Mouse (Mus musculus): Measurements from ENCODE around the gene Capn2. TPM values are rescaled to one million over a fixed set of nuclear protein-coding genes. Genes with fewer than 3 reads are reported as not detected.

The Capn2 gene
- total and polyA plus RNA-seq, 3 experiments: 10.6 to 19.3 TPM; not detected in 1

DNA sequence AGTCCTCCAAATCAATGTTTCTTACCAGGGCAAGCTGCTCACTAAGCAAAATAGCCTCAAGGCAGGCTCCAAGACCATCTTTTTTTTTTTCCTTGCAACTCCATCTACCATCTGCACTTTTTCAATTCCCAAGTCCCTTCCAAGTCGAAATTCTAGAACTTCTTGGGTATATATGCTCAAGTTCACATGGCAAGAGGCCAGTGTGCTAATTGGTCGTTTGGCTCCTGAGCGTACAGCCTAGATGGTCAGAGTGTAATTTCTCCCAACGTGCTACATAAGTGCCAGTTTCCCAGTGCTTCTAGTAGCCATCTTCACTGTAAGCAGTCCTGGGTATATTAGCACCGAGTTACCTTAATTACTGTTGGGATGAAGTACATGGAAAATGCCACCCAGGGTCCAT, 5.6 kb upstream of the Capn2 start:
- no peak for DNase-seq (ENCODE audit: low read depth, low spot score)
- Histone ChIP-seq H3K4me3 (ENCODE audit: control insufficient read depth in 1 of 2, insufficient read depth in 1 of 2, low read depth in 2 of 2, low read length in 2 of 2) (no peak overlapping the region), H3K9ac (ENCODE audit: control insufficient read depth, low read depth, low read length, poor library complexity, severe bottlenecking) (no peak overlapping the region), H3K4me1 (ENCODE audit: control insufficient read depth in 1 of 2, insufficient read depth in 2 of 2, low read length in 2 of 2) (peaks cover 9 to 60% of the 10 kb centered on the region in 2 experiments), H3K27me3 (ENCODE audit: control insufficient read depth in 1 of 2, insufficient read depth in 2 of 2, low read length in 2 of 2) (no peaks in the 10 kb centered on the region), H3K36me3 (ENCODE audit: control insufficient read depth in 1 of 2, insufficient read depth in 2 of 2, low read length in 2 of 2) (peaks cover 0 to 10% of the 10 kb centered on the region in 2 experiments; a peak in 2 of 4 replicates), H3K27ac (ENCODE audit: control insufficient read depth, low read depth, low read length) (no peak overlapping the region), H3K9me3 (replicated peaks; ENCODE audit: insufficient read depth, low read length) (no peaks in the 10 kb centered on the region), H3K79me2 (ENCODE audit: control insufficient read depth, insufficient read depth, low read length, poor library complexity) (no peaks in the 10 kb centered on the region)
- TF ChIP-seq MEF2A (IDR thresholded peaks at IDR 0.05; ENCODE audit: extremely low read depth, insufficient replicate concordance, low read depth, low read length, poor library complexity, severe bottlenecking): no peak
- TF ChIP-seq MYC (IDR thresholded peaks at IDR 0.05; ENCODE audit: low read depth, low read length): no peak
- no peak for TF ChIP-seq SMC3 (IDR thresholded peaks at IDR 0.05; ENCODE audit: low read depth, low read length)
- TF ChIP-seq SIN3A (IDR thresholded peaks at IDR 0.05; ENCODE audit: low read length): no peak
- TF ChIP-seq UBTF (IDR thresholded peaks at IDR 0.05; ENCODE audit: borderline replicate concordance, insufficient read depth, low read depth, low read length): no peak
- TF ChIP-seq MAZ (IDR thresholded peaks at IDR 0.05; ENCODE audit: low read depth, low read length): no peak
- no peak for TF ChIP-seq JUND (IDR thresholded peaks at IDR 0.05; ENCODE audit: low read depth, low read length)
- TF ChIP-seq TBP (IDR thresholded peaks at IDR 0.05; ENCODE audit: low read depth, low read length): no peak
- no peak for TF ChIP-seq KAT2A (conservative IDR thresholded peaks at IDR 0.05; ENCODE audit: low read depth, low read length)
- no peak for TF ChIP-seq POLR2AphosphoS5 (IDR thresholded peaks at IDR 0.05; ENCODE audit: borderline replicate concordance, low read depth, low read length)
- no peak for TF ChIP-seq EP300 (IDR thresholded peaks at IDR 0.05; ENCODE audit: low read depth in 1 of 2, low read length in 2 of 2)
- TF ChIP-seq ELF1 (IDR thresholded peaks at IDR 0.05; ENCODE audit: low read depth, low read length): no peak
- no peak for TF ChIP-seq E2F4 (IDR thresholded peaks at IDR 0.05; ENCODE audit: borderline replicate concordance, low read depth, low read length)
- TF ChIP-seq ZC3H11A (IDR thresholded peaks at IDR 0.05; ENCODE audit: low read depth, low read length): no peak
- TF ChIP-seq HCFC1 (IDR thresholded peaks at IDR 0.05; ENCODE audit: low read depth, low read length): no peak
- no peak for TF ChIP-seq MAX (IDR thresholded peaks at IDR 0.05; ENCODE audit: low read length)
- TF ChIP-seq ZKSCAN1 (IDR thresholded peaks at IDR 0.05; ENCODE audit: low read depth, low read length): no peak
- TF ChIP-seq CTCF (IDR thresholded peaks at IDR 0.05 in 2 of 3, conservative IDR thresholded peaks at IDR 0.05 in 1 of 3; ENCODE audit: control insufficient read depth in 1 of 3, insufficient read depth in 1 of 3, low read depth in 2 of 3, low read length in 3 of 3, poor library complexity in 1 of 3, severe bottlenecking in 1 of 3): no peak

DNA sequence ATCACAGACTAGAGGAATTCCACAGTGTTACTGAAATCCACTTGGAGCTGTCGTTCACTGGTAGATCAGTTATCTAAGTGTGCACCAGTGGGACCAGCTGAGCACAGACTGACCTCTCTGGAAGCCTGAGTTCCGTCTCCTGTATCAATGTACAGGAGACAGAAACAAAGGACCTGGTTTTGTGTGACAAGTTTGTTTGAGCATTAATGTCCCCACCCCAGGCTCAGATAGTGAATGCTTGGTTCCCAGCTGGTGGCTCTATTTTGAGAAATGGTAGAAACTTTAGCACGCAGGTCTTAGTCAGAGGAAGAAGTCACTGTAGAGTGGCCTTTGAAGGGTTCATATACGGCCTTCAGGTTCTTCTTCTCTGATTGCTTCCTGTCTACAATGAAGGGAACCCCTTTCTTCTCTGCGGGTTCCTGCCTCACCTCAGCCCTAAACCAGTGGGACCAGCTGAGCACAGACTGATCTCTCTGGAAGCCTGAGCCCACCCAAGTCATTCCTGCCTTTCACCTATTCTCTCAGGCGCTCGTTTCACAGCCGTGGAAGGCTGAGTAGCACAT, 3.6 kb upstream of the Capn2 start:
- H3K9ac ChIP-seq (ENCODE audit: control insufficient read depth, low read depth, low read length, poor library complexity, severe bottlenecking): no peak overlapping the region
- no peaks in the 10 kb centered on the region for H3K9me3 ChIP-seq (replicated peaks; ENCODE audit: insufficient read depth, low read length)
- peaks cover 7% of the 10 kb centered on the region; the same call in 1 of the 2 replicates for H3K79me2 ChIP-seq (ENCODE audit: control insufficient read depth, insufficient read depth, low read length, poor library complexity)
- no peak overlapping the region for H3K4me3 ChIP-seq (ENCODE audit: control insufficient read depth in 1 of 2, insufficient read depth in 1 of 2, low read depth in 2 of 2, low read length in 2 of 2)
- no peak overlapping the region for H3K27ac ChIP-seq (ENCODE audit: control insufficient read depth, low read depth, low read length)
- no peak for DNase-seq (ENCODE audit: low read depth, low spot score)
- H3K36me3 ChIP-seq (ENCODE audit: control insufficient read depth in 1 of 2, insufficient read depth in 2 of 2, low read length in 2 of 2): peaks cover 0 to 18% of the 10 kb centered on the region in 2 experiments; a peak in 2 of 4 replicates
- H3K4me1 ChIP-seq (ENCODE audit: control insufficient read depth in 1 of 2, insufficient read depth in 2 of 2, low read length in 2 of 2): peaks cover 12 to 60% of the 10 kb centered on the region in 2 experiments
- no peaks in the 10 kb centered on the region for H3K27me3 ChIP-seq (ENCODE audit: control insufficient read depth in 1 of 2, insufficient read depth in 2 of 2, low read length in 2 of 2)
- TF ChIP-seq CHD2 (IDR thresholded peaks at IDR 0.05; ENCODE audit: low read length) (no peak), KAT2A (conservative IDR thresholded peaks at IDR 0.05; ENCODE audit: low read depth, low read length) (no peak), USF2 (IDR thresholded peaks at IDR 0.05; ENCODE audit: borderline replicate concordance in 1 of 2, insufficient read depth in 1 of 2, low read depth in 1 of 2, low read length in 2 of 2) (no peak), NRF1 (IDR thresholded peaks at IDR 0.05; ENCODE audit: insufficient read depth, low read depth, low read length, poor library complexity, severe bottlenecking) (no peak), ZKSCAN1 (IDR thresholded peaks at IDR 0.05; ENCODE audit: low read depth, low read length) (no peak), POLR2AphosphoS2 (IDR thresholded peaks at IDR 0.05; ENCODE audit: low read length) (no peak), MAX (IDR thresholded peaks at IDR 0.05; ENCODE audit: low read length) (no peak), POLR2AphosphoS5 (IDR thresholded peaks at IDR 0.05; ENCODE audit: borderline replicate concordance, low read depth, low read length) (no peak), ZNF384 (IDR thresholded peaks at IDR 0.05; ENCODE audit: low read depth, low read length) (no peak), MAFK (IDR thresholded peaks at IDR 0.05; ENCODE audit: borderline replicate concordance, low read depth, low read length) (no peak), TBP (IDR thresholded peaks at IDR 0.05; ENCODE audit: low read depth, low read length) (no peak), E2F4 (IDR thresholded peaks at IDR 0.05; ENCODE audit: borderline replicate concordance, low read depth, low read length) (no peak)

Measured in MEL (cell line).